Mouse (Mus musculus) CH12.LX (cell line): ENCODE data around the gene Drg2. TPM values are rescaled to one million over a fixed set of nuclear protein-coding genes. Genes with fewer than 3 reads are reported as not detected.
A peak's percentile ranks its signal among the peaks of the same experiment; 100 is the strongest.

ENCODE experiments used
- DNase-seq: peaks from one replicate; pipeline ENCODE4 v3.0.0-alpha.2; 2013; ENCODE audit errors: extremely low read depth
- H3K27ac ChIP-seq: 2 replicates; pipeline ENCODE4 v1.5.1; 2012; ENCODE audit warnings: low read depth, mild to moderate bottlenecking, control low read depth, moderate library complexity; ENCODE audit not compliant: insufficient read depth
- H3K27me3 ChIP-seq: replicated peaks from 2 replicates; pipeline ENCODE3; 2012; ENCODE audit warnings: inconsistent platforms
- H3K36me3 ChIP-seq, 2 experiments: replicated peaks in 1 of 2; 2 replicates each; pipeline versions ENCODE3 to v1.6.1; 2012; ENCODE audit warnings: inconsistent platforms in 1 of 2, low read length in 1 of 2, mild to moderate bottlenecking in 1 of 2, mixed read lengths in 1 of 2, moderate library complexity in 1 of 2; ENCODE audit not compliant: control insufficient read depth in 1 of 2, insufficient read depth in 1 of 2
- H3K4me1 ChIP-seq, 2 experiments: 2 replicates each; pipeline ENCODE4 v1.6.1; 2012; ENCODE audit warnings: inconsistent platforms in 1 of 2, moderate library complexity in 1 of 2; ENCODE audit not compliant: insufficient read depth in 2 of 2, control insufficient read depth in 1 of 2
- H3K4me2 ChIP-seq: 2 replicates; pipeline ENCODE4 v1.6.1; 2012; ENCODE audit warnings: low read depth, mild to moderate bottlenecking, control low read depth; ENCODE audit not compliant: poor library complexity, insufficient read depth, severe bottlenecking
- H3K4me3 ChIP-seq, 3 experiments: fragments of 150-350 bp in 1 of 3; sonication (generic) in 1 of 3; replicated peaks in 1 of 3; 2 replicates each; pipeline versions ENCODE3 to v1.5.1; 2011 to 2012; ENCODE audit warnings: low read depth in 2 of 3, low read length in 2 of 3, mild to moderate bottlenecking in 2 of 3, moderate library complexity in 2 of 3, control low read depth in 1 of 3, improper control_type of control experiment in 1 of 3, inconsistent platforms in 1 of 3, mixed read lengths in 1 of 3; ENCODE audit not compliant: poor library complexity in 1 of 3
- H3K79me2 ChIP-seq: replicated peaks from 2 replicates; pipeline ENCODE4 v1.6.1; 2012; ENCODE audit warnings: mild to moderate bottlenecking, moderate library complexity; ENCODE audit not compliant: control insufficient read depth, poor library complexity, insufficient read depth, severe bottlenecking; ENCODE audit errors: extremely low read depth
- H3K9ac ChIP-seq: 2 replicates; pipeline ENCODE4 v1.6.1; 2012; ENCODE audit warnings: low read depth, mild to moderate bottlenecking, control low read depth, moderate library complexity; ENCODE audit not compliant: insufficient read depth
- H3K9me3 ChIP-seq: replicated peaks from 2 replicates; pipeline ENCODE3; 2012; ENCODE audit warnings: low read length, inconsistent platforms, mixed read lengths
- BHLHE40 ChIP-seq: IDR thresholded peaks from 2 replicates; pipeline ENCODE4 v1.6.1; 2011; ENCODE audit warnings: mild to moderate bottlenecking, low read depth, low read length, improper control_type of control experiment
- CHD1 ChIP-seq: IDR thresholded peaks from 2 replicates; pipeline ENCODE4 v1.6.1; 2012; ENCODE audit warnings: low read depth, low read length, improper control_type of control experiment, inconsistent platforms
- CHD2 ChIP-seq: IDR thresholded peaks from 2 replicates; pipeline ENCODE4 v1.6.1; 2011; ENCODE audit warnings: low read length, improper control_type of control experiment
- CTCF ChIP-seq, 2 experiments: IDR thresholded peaks in 1 of 2; conservative IDR thresholded peaks in 1 of 2; 2 replicates each; pipeline ENCODE4 v1.5.1; 2011 to 2012; ENCODE audit warnings: low read depth in 2 of 2, low read length in 2 of 2, improper control_type of control experiment in 1 of 2, inconsistent platforms in 1 of 2, mild to moderate bottlenecking in 1 of 2, moderate library complexity in 1 of 2
- E2F4 ChIP-seq: IDR thresholded peaks from 2 replicates; pipeline ENCODE4 v1.6.1; 2011; ENCODE audit warnings: low read depth, low read length, improper control_type of control experiment; ENCODE audit not compliant: insufficient replicate concordance
- EP300 ChIP-seq: IDR thresholded peaks from 2 replicates; pipeline ENCODE4 v1.6.1; 2011; ENCODE audit warnings: low read length, improper control_type of control experiment
- ETS1 ChIP-seq: conservative IDR thresholded peaks from 2 replicates; pipeline ENCODE4 v1.6.1; 2012; ENCODE audit warnings: low read depth, mild to moderate bottlenecking, inconsistent platforms, low read length, improper control_type of control experiment, moderate library complexity
- HCFC1 ChIP-seq: IDR thresholded peaks from 2 replicates; pipeline ENCODE4 v1.6.1; 2012; ENCODE audit warnings: low read depth, mild to moderate bottlenecking, inconsistent platforms, low read length, improper control_type of control experiment
- IRF4 ChIP-seq: IDR thresholded peaks from 2 replicates; pipeline ENCODE4 v1.6.1; 2014; ENCODE audit warnings: low read depth, mild to moderate bottlenecking, inconsistent platforms, low read length, improper control_type of control experiment
- JUN ChIP-seq: IDR thresholded peaks from 2 replicates; pipeline ENCODE4 v1.6.1; 2011; ENCODE audit warnings: low read depth, mild to moderate bottlenecking, low read length, improper control_type of control experiment, moderate library complexity; ENCODE audit not compliant: insufficient read depth
- JUND ChIP-seq: conservative IDR thresholded peaks from 2 replicates; pipeline ENCODE4 v1.6.1; 2011; ENCODE audit warnings: low read depth, low read length, improper control_type of control experiment
- KAT2A ChIP-seq: IDR thresholded peaks from 2 replicates; pipeline ENCODE4 v1.6.1; 2012; ENCODE audit warnings: low read length, improper control_type of control experiment, inconsistent platforms; ENCODE audit not compliant: insufficient replicate concordance
- MAFK ChIP-seq: IDR thresholded peaks from 2 replicates; pipeline ENCODE4 v1.6.1; 2011; ENCODE audit warnings: low read length, improper control_type of control experiment; ENCODE audit not compliant: insufficient replicate concordance
- MAX ChIP-seq: IDR thresholded peaks from 2 replicates; pipeline ENCODE4 v1.6.1; 2011; ENCODE audit warnings: low read length, improper control_type of control experiment
- MAZ ChIP-seq: IDR thresholded peaks from 2 replicates; pipeline ENCODE4 v1.6.1; 2012; ENCODE audit warnings: low read depth, mild to moderate bottlenecking, inconsistent platforms, low read length, improper control_type of control experiment, moderate library complexity
- MEF2A ChIP-seq: IDR thresholded peaks from 2 replicates; pipeline ENCODE4 v1.6.1; 2014; ENCODE audit warnings: low read depth, mild to moderate bottlenecking, inconsistent platforms, low read length, improper control_type of control experiment, borderline replicate concordance
- MXI1 ChIP-seq: IDR thresholded peaks from 2 replicates; pipeline ENCODE4 v1.6.1; 2011; ENCODE audit warnings: mild to moderate bottlenecking, low read depth, low read length, improper control_type of control experiment
- MYC ChIP-seq: IDR thresholded peaks from 2 replicates; pipeline ENCODE4 v1.6.1; 2011; ENCODE audit warnings: low read depth, mild to moderate bottlenecking, improper control_type of control experiment, low read length
- NELFE ChIP-seq: IDR thresholded peaks from 2 replicates; pipeline ENCODE4 v1.6.1; 2011; ENCODE audit warnings: low read depth, low read length, improper control_type of control experiment
- NRF1 ChIP-seq: IDR thresholded peaks from 2 replicates; pipeline ENCODE4 v1.6.1; 2014; ENCODE audit warnings: low read depth, mild to moderate bottlenecking, inconsistent platforms, low read length, improper control_type of control experiment, moderate library complexity
- POLR2AphosphoS2 ChIP-seq: IDR thresholded peaks from 2 replicates; pipeline ENCODE4 v1.6.1; 2011; ENCODE audit warnings: low read depth, low read length, improper control_type of control experiment
- RAD21 ChIP-seq: IDR thresholded peaks from 2 replicates; pipeline ENCODE4 v1.6.1; 2011; ENCODE audit warnings: low read depth, mild to moderate bottlenecking, low read length, improper control_type of control experiment, moderate library complexity
- SIN3A ChIP-seq: IDR thresholded peaks from 2 replicates; pipeline ENCODE4 v1.6.1; 2012; ENCODE audit warnings: low read length, improper control_type of control experiment, inconsistent platforms
- SMC3 ChIP-seq: IDR thresholded peaks from 2 replicates; pipeline ENCODE4 v1.6.1; 2011; ENCODE audit warnings: low read depth, low read length, improper control_type of control experiment
- TBP ChIP-seq: conservative IDR thresholded peaks from 2 replicates; pipeline ENCODE4 v1.6.1; 2011; ENCODE audit warnings: low read depth, low read length, improper control_type of control experiment
- TCF12 ChIP-seq: IDR thresholded peaks from 2 replicates; pipeline ENCODE4 v1.6.1; 2014; ENCODE audit warnings: low read depth, mild to moderate bottlenecking, inconsistent platforms, low read length, improper control_type of control experiment
- ZC3H11A ChIP-seq: IDR thresholded peaks from 2 replicates; pipeline ENCODE4 v1.6.1; 2012; ENCODE audit warnings: low read depth, mild to moderate bottlenecking, inconsistent platforms, low read length, improper control_type of control experiment
- ZKSCAN1 ChIP-seq: IDR thresholded peaks from 2 replicates; pipeline ENCODE4 v1.6.1; 2012; ENCODE audit warnings: low read depth, inconsistent platforms, low read length, improper control_type of control experiment, borderline replicate concordance
- ZMIZ1 ChIP-seq: IDR thresholded peaks from 2 replicates; pipeline ENCODE4 v1.6.1; 2012; ENCODE audit warnings: low read depth, mild to moderate bottlenecking, inconsistent platforms, low read length, improper control_type of control experiment
- ZNF384 ChIP-seq: IDR thresholded peaks from 2 replicates; pipeline ENCODE4 v1.6.1; 2012; ENCODE audit warnings: low read depth, low read length, improper control_type of control experiment, inconsistent platforms
- dilution Hi-C: fragments of 300-500 bp; cut with MboI; formaldehyde crosslinking; loops from 2 replicates; pipeline ENCODE4 v1.14.3; 2020; ENCODE audit warnings: low sequenced_read_pairs; ENCODE audit not compliant: extremely low pct_unique_long_range_greater_than_20kb, extremely low pct_ligation_motif_present
- in situ Hi-C: fragments of 300-500 bp; cut with MboI; formaldehyde crosslinking; loops from 3 replicates; pipeline ENCODE4 v1.14.3; 2019; ENCODE audit warnings: low sequenced_read_pairs, low pct_ligation_motif_present, low pct_unique_long_range_greater_than_20kb, mixed read lengths
- polyA plus RNA-seq: library from polyadenylated mRNA; unstranded; fragments of >175 nt; gene quantifications from 2 replicates; pipeline ENCODE4 v1.2.1, GENCODE M21; 2012; ENCODE audit warnings: low read depth; ENCODE audit not compliant: insufficient read length
- total RNA-seq, 2 experiments: library from RNA; depleted of rRNA; stranded (reverse); fragments of 300-350 nt in 1 of 2; fragments of >200 nt in 1 of 2; gene quantifications; 2 replicates each; pipeline ENCODE4 v1.2.3; 2012 to 2014

Drg2 gene
- total and polyA plus RNA-seq, 3 experiments, result 115 to 155 (median 135) TPM

- Histone ChIP-seq H3K4me2 (no peak overlapping the region), H3K36me3 (peaks cover 72 to 94% of the 10 kb centered on the region in 2 experiments), H3K27me3 (no peaks in the 10 kb centered on the region), H3K4me3 (no peak overlapping the region), H3K9ac (no peak overlapping the region), H3K79me2 (peaks cover under 1% of the 10 kb centered on the region; the same call in 1 of the 2 replicates), H3K27ac (no peak overlapping the region), H3K4me1 (no peaks in the 10 kb centered on the region), H3K9me3 (no peaks in the 10 kb centered on the region)
- TF ChIP-seq ZC3H11A (no peak), CHD2 (no peak), ZNF384 (no peak), BHLHE40 (no peak), NRF1 (no peak), ZMIZ1 (no peak), ETS1 (no peak), HCFC1 (no peak), ZKSCAN1 (no peak), E2F4 (no peak), CHD1 (no peak), KAT2A (no peak), JUN (no peak), NELFE (no peak), EP300 (no peak), MEF2A (no peak), MXI1 (no peak), JUND (no peak), MYC (no peak)
- DNase-seq, result no peak
- in situ Hi-C loops (loop anchor here (25.0 kb wide), 1 partner anchor 319 kb away; no protein-coding TSS in a partner anchor), dilution Hi-C loops (no loop called here)
Observed at GRCm38 (mm10) chr11:60406606-60407005, 47.8 kb upstream of the Drg2 start.

DNA sequence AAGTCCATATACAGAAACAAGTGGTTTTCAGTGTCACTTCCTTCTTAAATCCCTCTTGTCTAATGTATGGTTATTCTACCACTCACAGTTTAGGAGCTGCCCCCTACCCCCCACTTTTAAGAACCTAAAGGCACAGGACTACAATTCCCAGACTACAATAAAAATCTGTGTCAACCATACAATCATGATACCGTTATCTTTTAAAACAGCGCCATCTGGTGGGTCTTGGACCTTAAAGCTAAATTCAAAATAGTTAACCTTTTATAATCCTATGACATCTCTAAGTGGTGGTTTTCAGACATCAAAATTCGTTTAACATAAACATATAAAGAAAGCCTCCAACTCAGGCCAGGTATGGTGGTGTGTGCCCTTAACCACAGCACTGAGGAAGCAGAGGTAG is 42.2 kb upstream of the Drg2 start:
- in situ Hi-C loops (loop anchor here (10.0 to 25.0 kb wide), 2 partner anchors 157 to 325 kb away; no protein-coding TSS in a partner anchor), dilution Hi-C loops (no loop called here)
- peaks cover 33% of the 10 kb centered on the region for H3K79me2 ChIP-seq
- DNase-seq, result peak; percentile 75
- no peak for TF ChIP-seq KAT2A
- TF ChIP-seq TCF12, result no peak
- TF ChIP-seq SIN3A, result 0 out of 2 replicates have a peak, but pooled peaks have one; percentile 45
- TF ChIP-seq MAZ, result 0 out of 2 replicates have a peak, but pooled peaks have one; percentile 55
- peak; percentile 39; the same call in 1 of the 2 replicates for TF ChIP-seq JUND
- peak; percentile 74 for TF ChIP-seq HCFC1
- no peak for TF ChIP-seq POLR2AphosphoS2
- TF ChIP-seq ETS1, result no peak
- TF ChIP-seq ZC3H11A, result peak; percentile 86
- peak; percentile 65; the same call in 1 of the 2 replicates for TF ChIP-seq MAFK
- peak; percentile 92 for TF ChIP-seq SMC3
- TF ChIP-seq MAX, result no peak
- 0 out of 2 replicates have a peak, but pooled peaks have one; percentile 44 for TF ChIP-seq MYC
- peak; percentile 18; the same call in 1 of the 2 replicates for TF ChIP-seq ZNF384
- TF ChIP-seq IRF4, result peak; percentile 42; the same call in 1 of the 2 replicates
- peak; percentile 98 for TF ChIP-seq RAD21
- 0 out of 2 replicates have a peak, but pooled peaks have one; percentile 17 for TF ChIP-seq TBP
- TF ChIP-seq BHLHE40, result no peak
- TF ChIP-seq CTCF (conservative IDR thresholded peaks at IDR 0.05 in 1 of 2, IDR thresholded peaks at IDR 0.05 in 1 of 2; ENCODE audit: low read depth in 2 of 2, low read length in 2 of 2), result peak; percentile 76 to 95
- H3K36me3 ChIP-seq, result peaks cover 24 to 58% of the 10 kb centered on the region in 2 experiments
- H3K9me3 ChIP-seq, result no peaks in the 10 kb centered on the region
- no peaks in the 10 kb centered on the region for H3K27me3 ChIP-seq
- peaks cover 3 to 21% of the 10 kb centered on the region in 2 experiments for H3K4me1 ChIP-seq
- H3K4me2 ChIP-seq, result no peak overlapping the region
- H3K4me3 ChIP-seq, result no peak overlapping the region
- no peak overlapping the region for H3K9ac ChIP-seq
- H3K27ac ChIP-seq, result no peak overlapping the region
